Mouse (Mus musculus) spleen, postnatal 0 days (tissue): ENCODE data around the gene Tom1l1. TPM values are rescaled to one million over a fixed set of nuclear protein-coding genes. Genes with fewer than 3 reads are reported as not detected.

Source experiments
- polyA plus RNA-seq: library from polyadenylated mRNA; unstranded; fragments of >200 nt; fragmentation: Nextera tagmentation; extraction: Ambion mirVana; gene quantifications from 2 replicates; pipeline ENCODE4 v1.2.1, GENCODE M21; 2015

The Tom1l1 gene
- 33.6 and 42.7 TPM in 2 replicates for polyA plus RNA-seq

DNA sequence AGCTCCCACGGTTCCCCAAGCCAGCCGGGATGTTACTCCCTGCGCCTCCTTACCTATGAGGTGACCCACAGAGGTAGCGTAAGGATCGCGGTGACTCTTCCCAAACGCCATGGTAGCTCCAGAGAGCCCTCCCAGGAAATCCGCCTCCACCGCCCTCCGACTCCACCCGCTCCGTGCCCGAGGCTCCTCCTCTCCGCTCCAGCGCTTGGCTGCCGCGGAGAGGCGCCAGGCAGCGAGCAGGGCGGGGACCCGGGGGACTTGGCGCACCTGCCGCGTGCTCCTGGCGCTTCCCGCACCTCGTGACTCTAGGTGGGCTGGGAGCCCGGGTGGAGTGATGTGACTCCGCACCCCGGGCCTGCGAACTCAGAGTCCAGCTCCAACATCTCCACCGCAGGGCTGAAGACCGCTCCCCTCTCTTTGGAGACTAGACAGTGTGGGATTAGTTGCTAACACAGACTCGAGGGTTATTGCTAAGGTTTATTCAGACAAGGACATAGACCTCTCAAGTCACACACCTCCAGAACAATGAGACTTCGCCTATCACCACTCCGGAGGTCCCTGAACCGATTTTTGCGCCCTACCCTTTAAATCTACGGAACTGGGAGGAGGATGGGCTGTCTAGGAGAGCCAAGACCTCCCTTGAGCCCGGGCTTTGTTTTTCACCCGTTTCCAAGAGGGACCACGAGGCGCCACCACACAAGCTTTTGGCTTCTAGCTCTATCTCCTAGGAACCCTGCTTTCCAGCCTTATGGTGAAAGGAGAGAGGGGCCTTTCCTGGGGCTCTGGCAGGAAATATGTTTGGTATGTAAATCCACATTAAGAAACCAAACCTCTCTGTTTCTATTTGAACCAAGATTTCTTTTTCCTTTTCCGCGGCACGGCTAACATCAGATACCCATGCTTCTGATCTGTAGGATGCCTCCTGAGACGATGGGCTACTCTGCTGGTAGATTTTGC, at the start of gene Tom1l1:
Gene Tom1l1, minus strand, starts transcription at position 907 of the 957 bp plus-strand sequence.

DNA sequence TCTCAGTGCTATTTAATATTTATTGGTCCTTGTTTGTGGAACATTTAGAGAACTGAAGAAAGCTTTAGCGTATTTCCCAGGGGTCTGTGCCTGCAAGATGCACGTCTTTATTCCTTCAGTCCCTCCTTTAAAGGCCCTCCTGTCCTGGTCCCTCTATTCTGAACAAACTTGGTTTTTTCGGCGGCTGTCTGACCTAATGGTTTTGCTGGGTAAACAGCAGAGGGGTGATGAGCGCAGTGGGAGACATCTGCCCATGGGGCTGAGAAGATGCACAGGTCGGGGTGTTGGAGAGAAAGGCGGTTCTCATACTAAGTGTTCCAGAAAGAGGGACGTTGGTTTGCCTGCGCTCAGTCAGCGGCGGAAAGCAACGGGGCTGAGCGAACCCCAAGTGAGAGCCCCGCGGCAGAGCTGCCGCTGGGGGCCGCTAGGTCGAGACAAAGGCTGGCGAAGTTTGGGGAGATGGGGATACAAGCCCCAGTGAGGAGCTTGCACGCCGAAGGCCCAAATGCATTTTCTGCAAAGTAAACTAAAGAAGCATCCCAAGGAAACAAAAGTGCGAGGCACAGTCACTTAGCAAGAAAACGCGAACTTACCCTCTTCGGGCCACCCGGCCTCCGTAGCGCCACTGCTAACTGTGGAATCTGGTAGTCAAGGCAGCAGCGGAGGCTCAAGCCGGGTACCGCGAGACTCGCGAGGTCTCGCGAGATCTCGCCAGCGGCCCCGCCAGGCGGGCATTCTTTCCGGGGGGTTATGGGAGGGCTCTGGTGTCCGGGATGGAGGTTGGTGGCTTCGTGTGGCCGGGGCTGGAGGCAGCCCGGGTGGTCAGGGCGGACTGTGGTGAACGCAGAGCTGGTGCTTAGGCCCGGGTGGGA, 50.5 kb downstream of the Tom1l1 start, which contains the start of the genes Stxbp4 and Cox11:
Gene Stxbp4, minus strand, starts transcription at position 645 of the 872 bp plus-strand sequence.
Gene Cox11, plus strand, starts transcription at position 734 of the 872 bp plus-strand sequence.

Other genes starting within 250 kb of the Tom1l1 start
- gene Stxbp4, start 50.3 kb downstream of the Tom1l1 start, polyA plus RNA-seq: 5.4 and 5.5 TPM in 2 replicates
- gene Cox11, start 50.2 kb downstream of the Tom1l1 start, polyA plus RNA-seq: 24.9 and 27.5 TPM in 2 replicates